Mouse (Mus musculus) myocyte (in vitro differentiated cells): Measurements from ENCODE around the gene Selenbp1. TPM values are rescaled to one million over a fixed set of nuclear protein-coding genes. Genes with fewer than 3 reads are reported as not detected.
A peak's percentile ranks its signal among the peaks of the same experiment; 100 is the strongest.

ENCODE experiments used
- H3K27me3 ChIP-seq: one replicate; pipeline ENCODE4 v1.6.1; 2011; ENCODE audit not compliant: control insufficient read depth, insufficient read depth, insufficient read length
- H3K36me3 ChIP-seq: one replicate; pipeline ENCODE4 v1.6.1; 2011; ENCODE audit not compliant: control insufficient read depth, insufficient read depth
- H3K4me2 ChIP-seq: one replicate; pipeline ENCODE4 v1.6.1; 2011; ENCODE audit warnings: low read depth, control low read depth
- H3K4me3 ChIP-seq: one replicate; pipeline ENCODE4 v1.5.1; 2011; ENCODE audit warnings: mild to moderate bottlenecking, control low read depth, moderate library complexity
- H3K79me2 ChIP-seq: one replicate; pipeline ENCODE4 v1.6.1; 2011; ENCODE audit not compliant: control insufficient read depth, insufficient read depth
- H3ac ChIP-seq: one replicate; pipeline ENCODE4 v1.6.1; 2011; ENCODE audit not compliant: control insufficient read depth, insufficient read length
- CEBPB ChIP-seq: IDR thresholded peaks from 2 replicates; pipeline ENCODE4 v1.6.1; 2011; ENCODE audit warnings: mild to moderate bottlenecking, moderate library complexity; ENCODE audit not compliant: poor library complexity, insufficient read depth, severe bottlenecking
- E2F4 ChIP-seq: IDR thresholded peaks from one replicate; pipeline ENCODE4 v1.6.1; 2011; ENCODE audit warnings: mild to moderate bottlenecking, control low read depth, moderate library complexity; ENCODE audit not compliant: insufficient read depth
- MAX ChIP-seq: IDR thresholded peaks from one replicate; pipeline ENCODE4 v1.6.1; 2011; ENCODE audit warnings: low read depth, mild to moderate bottlenecking, control low read depth
- MYOD1 ChIP-seq, 3 experiments: IDR thresholded peaks; one replicate each; pipeline ENCODE4 v1.6.1; 2011; ENCODE audit warnings: control low read depth in 2 of 3, low read depth in 2 of 3, mild to moderate bottlenecking in 2 of 3, moderate library complexity in 1 of 3; ENCODE audit not compliant: insufficient read length in 2 of 3, control insufficient read depth in 1 of 3
- MYOG ChIP-seq, 3 experiments: IDR thresholded peaks; one replicate each; pipeline ENCODE4 v1.6.1; 2011; ENCODE audit warnings: control low read depth in 2 of 3, low read depth in 2 of 3, mild to moderate bottlenecking in 2 of 3; ENCODE audit not compliant: insufficient read length in 2 of 3, control insufficient read depth in 1 of 3, insufficient read depth in 1 of 3
- POLR2A ChIP-seq: IDR thresholded peaks from one replicate; pipeline ENCODE4 v1.6.1; 2011; ENCODE audit warnings: low read depth, mild to moderate bottlenecking, control low read depth, moderate library complexity; ENCODE audit not compliant: insufficient read length
- POLR2AphosphoS2 ChIP-seq: IDR thresholded peaks from one replicate; pipeline ENCODE4 v1.6.1; 2011; ENCODE audit warnings: low read depth, control low read depth; ENCODE audit not compliant: insufficient read length
- REST ChIP-seq: IDR thresholded peaks from one replicate; pipeline ENCODE4 v1.6.1; 2011; ENCODE audit warnings: mild to moderate bottlenecking, control low read depth, moderate library complexity; ENCODE audit not compliant: insufficient read depth, insufficient read length
- SRF ChIP-seq: IDR thresholded peaks from one replicate; pipeline ENCODE4 v1.6.1; 2011; ENCODE audit warnings: low read depth; ENCODE audit not compliant: control insufficient read depth, insufficient read length
- TCF12 ChIP-seq: IDR thresholded peaks from one replicate; pipeline ENCODE4 v1.6.1; 2011; ENCODE audit warnings: mild to moderate bottlenecking, control low read depth; ENCODE audit not compliant: poor library complexity, insufficient read depth, severe bottlenecking
- TCF3 ChIP-seq: IDR thresholded peaks from one replicate; pipeline ENCODE4 v1.6.1; 2011; ENCODE audit warnings: low read depth, control low read depth; ENCODE audit not compliant: insufficient read length
- USF1 ChIP-seq: IDR thresholded peaks from one replicate; pipeline ENCODE4 v1.6.1; 2011; ENCODE audit warnings: low read depth, mild to moderate bottlenecking, control low read depth, moderate library complexity
- polyA plus RNA-seq: library from polyadenylated mRNA; unstranded; fragments of >200 nt; fragmentation: generic; extraction: Trizol; gene quantifications from one replicate; pipeline ENCODE4 v1.2.1, GENCODE M21; 2012; ENCODE audit warnings: missing spikeins

Gene Selenbp1
- polyA plus RNA-seq, 1 experiment = 0.44 TPM

DNA sequence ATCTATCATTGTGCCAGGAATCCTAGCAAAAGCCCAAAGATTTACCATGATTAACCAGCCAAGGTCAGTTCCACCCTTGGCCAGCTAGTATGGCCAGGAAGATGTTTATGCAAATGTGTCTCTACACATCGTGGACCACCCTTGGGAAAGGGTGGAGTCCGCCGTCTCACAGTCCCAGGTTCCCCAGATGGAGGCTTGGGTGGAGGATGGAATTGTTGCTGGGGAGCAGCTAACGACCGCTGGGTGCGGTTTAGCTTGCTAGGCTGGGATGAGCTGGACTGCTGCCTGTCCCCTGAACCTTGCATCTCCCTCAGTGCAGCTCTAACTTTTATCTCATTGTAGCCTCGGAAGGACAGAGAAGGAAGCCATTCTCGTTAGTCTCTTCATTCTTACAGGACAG, 27.0 kb downstream of the Selenbp1 start:
- Histone ChIP-seq H3ac (no peak overlapping the region), H3K79me2 (no peaks in the 10 kb centered on the region), H3K27me3 (no peaks in the 10 kb centered on the region), H3K4me3 (no peak overlapping the region), H3K36me3 (no peaks in the 10 kb centered on the region), H3K4me2 (no peak overlapping the region)
- TF ChIP-seq E2F4 (no peak), REST (no peak), POLR2AphosphoS2 (no peak), SRF (no peak), TCF3 (no peak), MAX (no peak), POLR2A (no peak), USF1 (no peak), TCF12 (no peak), CEBPB (no peak), MYOG (IDR thresholded peaks at IDR 0.05; ENCODE audit: control insufficient read depth in 1 of 3, insufficient read depth in 1 of 3, insufficient read length in 2 of 3, low read depth in 2 of 3) (no peak), MYOD1 (IDR thresholded peaks at IDR 0.05; ENCODE audit: control insufficient read depth in 1 of 3, insufficient read length in 2 of 3, low read depth in 2 of 3) (no peak)

- no peaks in the 10 kb centered on the region for H3K36me3 ChIP-seq
- no peak overlapping the region for H3K4me3 ChIP-seq
- H3ac ChIP-seq = no peak overlapping the region
- no peak overlapping the region for H3K4me2 ChIP-seq
- H3K79me2 ChIP-seq = no peaks in the 10 kb centered on the region
- TF ChIP-seq POLR2AphosphoS2 = peak; percentile 30
- no peak for TF ChIP-seq POLR2A
- no peak for TF ChIP-seq MYOD1 (IDR thresholded peaks at IDR 0.05; ENCODE audit: control insufficient read depth in 1 of 3, insufficient read length in 2 of 3, low read depth in 2 of 3)
- TF ChIP-seq USF1 = no peak
- no peaks in the 10 kb centered on the region for H3K27me3 ChIP-seq
Measured at GRCm38 (mm10) chr3:94960322-94960721, 27.5 kb downstream of the Selenbp1 start.

GRCm38 (mm10) chr3:94964989-94965388, 32.1 kb downstream of the Selenbp1 start:
- TF ChIP-seq USF1 (no peak), TCF3 (no peak), POLR2AphosphoS2 (no peak), TCF12 (no peak), REST (no peak), MYOG (IDR thresholded peaks at IDR 0.05; ENCODE audit: control insufficient read depth in 1 of 3, insufficient read depth in 1 of 3, insufficient read length in 2 of 3, low read depth in 2 of 3) (no peak), SRF (no peak), E2F4 (no peak), POLR2A (no peak), CEBPB (no peak), MAX (no peak), MYOD1 (IDR thresholded peaks at IDR 0.05; ENCODE audit: control insufficient read depth in 1 of 3, insufficient read length in 2 of 3, low read depth in 2 of 3) (no peak)
- no peak overlapping the region for H3ac ChIP-seq
- no peaks in the 10 kb centered on the region for H3K27me3 ChIP-seq
- no peaks in the 10 kb centered on the region for H3K79me2 ChIP-seq
- no peaks in the 10 kb centered on the region for H3K36me3 ChIP-seq
- no peak overlapping the region for H3K4me3 ChIP-seq
- H3K4me2 ChIP-seq = no peak overlapping the region

GRCm38 (mm10) chr3:94965878-94966277, 33.0 kb downstream of the Selenbp1 start:
- TF ChIP-seq MYOG (IDR thresholded peaks at IDR 0.05; ENCODE audit: control insufficient read depth in 1 of 3, insufficient read depth in 1 of 3, insufficient read length in 2 of 3, low read depth in 2 of 3) (no peak), TCF12 (no peak), CEBPB (no peak), USF1 (no peak), POLR2AphosphoS2 (no peak), MAX (no peak), REST (no peak), MYOD1 (IDR thresholded peaks at IDR 0.05; ENCODE audit: control insufficient read depth in 1 of 3, insufficient read length in 2 of 3, low read depth in 2 of 3) (no peak), TCF3 (no peak), E2F4 (no peak), SRF (no peak)
- Histone ChIP-seq H3ac (no peak overlapping the region), H3K4me3 (no peak overlapping the region), H3K4me2 (no peak overlapping the region), H3K27me3 (no peaks in the 10 kb centered on the region), H3K79me2 (no peaks in the 10 kb centered on the region), H3K36me3 (no peaks in the 10 kb centered on the region)

GRCm38 (mm10) chr3:94972552-94972951, 39.7 kb downstream of the Selenbp1 start:
- no peaks in the 10 kb centered on the region for H3K36me3 ChIP-seq
- H3K4me2 ChIP-seq = no peak overlapping the region
- H3K27me3 ChIP-seq = no peaks in the 10 kb centered on the region
- peaks cover 26% of the 10 kb centered on the region for H3K79me2 ChIP-seq
- TF ChIP-seq REST (no peak), SRF (no peak), E2F4 (no peak), CEBPB (no peak), MAX (no peak), USF1 (no peak), POLR2A (no peak)
- no peak overlapping the region for H3K4me3 ChIP-seq
- no peak overlapping the region for H3ac ChIP-seq
